Mouse (Mus musculus) adrenal gland, postnatal 25 days (tissue): ENCODE measurements around the gene Prl3b1. TPM values are rescaled to one million over a fixed set of nuclear protein-coding genes. Genes with fewer than 3 reads are reported as not detected.

Source experiments
- DNase-seq: peaks from one replicate; pipeline ENCODE4 v3.0.0; 2021; ENCODE audit warnings: mixed read lengths
- long read RNA-seq: library from polyadenylated mRNA; stranded (forward); transcript quantifications from one replicate; pipeline ENCODE4 v2.0.0, GENCODE M21; 2021
- total RNA-seq: library from RNA; stranded (reverse); gene quantifications from 2 replicates; pipeline ENCODE4 v1.2.3, GENCODE M21; 2021

Prl3b1 gene
- not detected in 2 replicates for total RNA-seq
- long read RNA-seq = 0 reads

DNA sequence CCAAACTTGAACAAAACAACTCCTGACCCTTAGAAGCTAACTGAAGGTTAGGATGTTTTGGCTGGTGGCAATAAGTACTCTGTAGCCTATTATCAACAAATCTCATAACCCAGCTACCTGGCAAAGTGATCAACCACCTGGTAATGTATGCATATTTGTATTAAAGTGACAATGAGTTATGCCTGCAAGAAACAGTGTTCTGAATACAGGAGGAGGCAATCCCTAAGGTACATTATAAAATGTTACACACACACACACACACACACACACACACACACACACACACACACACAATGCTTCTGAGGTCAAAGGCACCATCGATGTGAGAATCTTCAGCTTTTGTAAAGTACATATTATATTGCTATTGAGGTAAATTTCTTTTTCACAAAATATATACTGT, at the start of gene Prl3b1:
Prl3b1 (plus strand) TSS at position 301 of the 400 bp plus-strand sequence.
- DNase-seq = no peak

GRCm38 (mm10) chr13:27196359-27196758, 45.3 kb upstream of the Prl3b1 start, which contains the start of gene Prl3c1:
Gene Prl3c1, plus strand, starts transcription at chr13:27196659.
- no peak for DNase-seq

- DNase-seq = no peak
Observed at GRCm38 (mm10) chr13:27259136-27259535, 17.5 kb downstream of the Prl3b1 start, which contains the start of gene Prl3a1. Gene Prl3a1, plus strand, starts transcription at chr13:27259436.

Other genes with a start within 250 kb of the Prl3b1 start
- gene Prl, start 184.3 kb upstream of the Prl3b1 start, total RNA-seq = not detected in 2 replicates
- not detected in 2 replicates for gene Prl3d1, start 147.7 kb upstream of the Prl3b1 start, total RNA-seq
- gene Prl3d2, start 120.1 kb upstream of the Prl3b1 start, total RNA-seq = not detected in 2 replicates
- gene Prl3d3, start 85.1 kb upstream of the Prl3b1 start, total RNA-seq = not detected in 2 replicates
- not detected in 2 replicates for gene Prl3c1, start 45.2 kb upstream of the Prl3b1 start, total RNA-seq
- gene Prl3a1, start 17.6 kb downstream of the Prl3b1 start, total RNA-seq = not detected in 2 replicates
- gene Prl6a1, start 70.8 kb downstream of the Prl3b1 start, total RNA-seq = not detected in 2 replicates
- 1.4 and 1.9 TPM in 2 replicates for gene Prl8a2, start 103.8 kb downstream of the Prl3b1 start, total RNA-seq
- not detected in 2 replicates for gene Prl2b1, start 149.0 kb downstream of the Prl3b1 start, total RNA-seq
- not detected in 2 replicates for gene Prl8a6, start 196.8 kb downstream of the Prl3b1 start, total RNA-seq